Mouse (Mus musculus) brain, embryonic 14.5 days (tissue): Measurements from ENCODE around the gene Gm17268. TPM values are rescaled to one million over a fixed set of nuclear protein-coding genes. Genes with fewer than 3 reads are reported as not detected.

Experiments
- DNase-seq: peaks from one replicate; pipeline ENCODE4 v3.0.0-alpha.2; 2011; ENCODE audit warnings: low read depth
- CTCF ChIP-seq: fragments of 200-500 bp; IDR thresholded peaks from 2 replicates; pipeline ENCODE4 v1.5.1; 2012; ENCODE audit warnings: inconsistent platforms, mild to moderate bottlenecking, moderate library complexity, borderline replicate concordance; ENCODE audit not compliant: insufficient read depth, insufficient read length; ENCODE audit errors: extremely low read depth
- POLR2A ChIP-seq: fragments of 200-500 bp; IDR thresholded peaks from 2 replicates; pipeline ENCODE4 v1.6.1; 2012; ENCODE audit warnings: mild to moderate bottlenecking, inconsistent platforms, borderline replicate concordance; ENCODE audit not compliant: poor library complexity, insufficient read depth, insufficient read length, severe bottlenecking; ENCODE audit errors: extremely low read depth
- polyA plus RNA-seq: library from polyadenylated mRNA; depleted of rRNA; stranded (reverse); fragments of >200 nt; gene quantifications from 2 replicates; pipeline ENCODE4 v1.2.3, GENCODE M21; 2012; rRNA removed

The Gm17268 gene
- polyA plus RNA-seq: not detected in 2 replicates

DNA sequence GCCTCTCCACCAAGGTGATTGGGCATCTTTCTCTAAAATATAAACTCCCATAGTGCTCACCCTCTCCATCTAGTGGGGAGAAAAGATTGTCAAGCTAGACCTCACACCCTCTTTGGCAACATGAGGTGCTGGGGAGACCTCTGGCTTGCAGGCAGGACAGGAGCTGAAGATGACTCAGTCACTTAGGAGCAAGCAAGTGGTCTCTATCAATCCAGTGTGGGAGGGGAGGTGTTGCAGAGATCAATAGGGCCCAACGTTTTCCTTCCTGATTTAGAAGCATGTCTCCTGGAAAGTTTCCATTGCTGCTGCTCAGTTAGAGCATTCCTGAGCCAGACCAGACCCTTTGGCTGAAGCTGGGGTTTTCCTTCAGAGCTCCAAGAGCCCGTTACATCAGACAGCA is at the start of gene Gm17268:
Gene Gm17268 (minus strand): TSS at position 28 of the 400 bp plus-strand sequence.
- no peak for DNase-seq
- TF ChIP-seq CTCF (no peak), POLR2A (no peak)

DNA sequence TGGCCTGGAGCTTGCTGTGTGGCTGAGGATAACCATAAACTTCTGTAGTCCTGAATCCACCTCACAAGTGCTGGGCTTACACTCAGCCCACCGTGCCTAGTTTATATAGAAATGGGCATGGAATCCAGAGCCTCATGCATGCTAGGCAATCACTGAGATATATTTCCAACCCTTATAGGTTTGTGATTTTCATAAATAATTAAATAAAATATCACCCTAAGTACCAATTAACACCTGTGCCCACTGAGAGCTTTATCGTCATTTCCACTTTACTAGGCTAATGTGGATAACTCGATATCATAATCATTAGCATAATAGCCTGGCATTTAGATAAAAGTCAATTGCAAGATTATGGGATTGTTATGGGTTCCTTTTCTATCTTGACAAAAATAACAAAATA is 46.0 kb upstream of the Gm17268 start:
- no peak for DNase-seq

DNA sequence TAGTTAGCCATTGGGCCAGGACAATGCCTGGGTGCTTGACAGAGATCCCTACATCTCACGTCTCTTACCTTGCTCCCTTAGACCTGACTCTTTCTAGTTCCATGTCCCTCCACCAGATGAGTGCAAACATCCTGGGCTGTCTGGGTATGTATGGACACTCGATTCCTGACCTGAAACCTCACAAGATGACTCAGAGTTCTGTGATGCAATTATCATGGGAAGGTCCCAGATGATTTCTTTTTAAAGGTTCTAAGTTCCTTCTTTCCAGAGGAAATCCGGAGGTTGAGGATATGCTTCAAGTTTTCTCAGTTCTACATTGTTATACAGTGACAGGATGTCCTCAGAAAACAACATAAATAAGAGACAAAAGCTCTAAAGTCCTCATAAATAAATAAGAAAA is 42.5 kb upstream of the Gm17268 start:
- TF ChIP-seq POLR2A: no peak
- TF ChIP-seq CTCF: no peak
- no peak for DNase-seq

More for the DNA sequence above, 46.0 kb upstream of the Gm17268 start:
- no peak for TF ChIP-seq POLR2A

DNA sequence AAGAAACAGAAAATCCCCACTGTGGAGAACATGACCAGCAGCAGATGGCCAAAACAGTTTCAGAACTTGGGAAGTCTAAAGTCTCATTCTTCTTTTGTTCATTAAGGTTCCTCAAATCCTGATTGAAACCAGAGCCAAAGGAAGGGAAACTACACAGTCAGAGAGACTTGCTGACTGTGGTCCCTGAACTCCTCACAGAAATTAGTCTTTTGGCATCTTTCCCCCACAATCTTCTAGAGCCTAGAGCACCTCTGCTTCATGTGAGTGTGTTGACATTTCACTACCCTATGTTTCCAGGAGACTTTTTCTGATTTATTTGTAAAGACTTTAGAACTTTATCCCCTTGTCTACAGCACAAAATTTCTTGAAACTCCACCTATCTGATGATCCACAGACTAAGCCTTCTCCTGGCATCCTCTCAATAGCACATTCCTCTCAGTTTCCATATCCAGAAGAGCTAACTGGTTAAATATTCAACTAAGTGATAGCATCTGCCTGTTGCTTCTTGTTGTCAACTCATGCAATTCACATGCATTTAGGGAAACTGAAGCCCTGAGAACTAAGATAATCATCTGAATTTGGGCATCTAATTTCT is 39.9 kb upstream of the Gm17268 start:
- TF ChIP-seq POLR2A (no peak), CTCF (no peak)
- DNase-seq: no peak

DNA sequence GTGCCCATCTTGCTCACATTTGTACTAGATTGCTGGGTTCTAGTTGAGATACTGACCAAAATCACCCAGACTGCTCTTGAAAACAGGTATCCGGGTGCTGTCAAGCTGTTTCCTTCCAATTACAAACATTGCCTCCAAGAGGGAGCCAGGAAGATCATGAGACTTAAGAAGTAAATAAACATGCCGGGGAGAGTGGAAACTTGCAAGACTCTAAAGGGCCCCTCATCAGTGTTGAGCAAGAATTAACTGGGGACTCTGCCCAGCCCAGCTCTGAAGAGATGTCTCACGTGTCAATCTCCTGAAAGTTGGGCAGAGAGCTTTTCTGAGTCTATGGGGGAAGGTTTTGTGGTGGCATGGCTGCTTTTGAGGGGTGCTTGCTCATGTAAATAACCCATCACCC is 38.7 kb upstream of the Gm17268 start:
- DNase-seq: no peak
- TF ChIP-seq POLR2A (no peak), CTCF (no peak)

DNA sequence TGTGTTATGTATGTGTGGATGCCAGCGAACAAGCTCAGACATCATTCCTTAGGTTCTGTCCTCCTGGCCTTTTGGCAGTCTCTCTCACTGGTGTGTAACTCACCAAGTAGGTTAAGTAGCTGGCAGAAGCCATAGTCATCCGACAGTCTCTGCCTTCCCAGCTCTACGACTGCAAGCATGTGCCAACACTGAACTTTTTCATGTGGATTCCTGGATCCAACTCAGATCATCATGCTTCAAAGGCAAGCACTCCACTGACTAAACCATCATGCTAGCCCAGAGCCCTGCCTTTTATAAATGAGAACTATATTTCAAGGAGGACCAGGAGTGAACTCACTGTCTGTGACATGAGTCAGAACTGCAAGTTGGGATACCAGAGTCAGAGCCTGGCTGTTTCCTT is 35.3 kb upstream of the Gm17268 start:
- TF ChIP-seq POLR2A (no peak), CTCF (no peak)
- DNase-seq: no peak

DNA sequence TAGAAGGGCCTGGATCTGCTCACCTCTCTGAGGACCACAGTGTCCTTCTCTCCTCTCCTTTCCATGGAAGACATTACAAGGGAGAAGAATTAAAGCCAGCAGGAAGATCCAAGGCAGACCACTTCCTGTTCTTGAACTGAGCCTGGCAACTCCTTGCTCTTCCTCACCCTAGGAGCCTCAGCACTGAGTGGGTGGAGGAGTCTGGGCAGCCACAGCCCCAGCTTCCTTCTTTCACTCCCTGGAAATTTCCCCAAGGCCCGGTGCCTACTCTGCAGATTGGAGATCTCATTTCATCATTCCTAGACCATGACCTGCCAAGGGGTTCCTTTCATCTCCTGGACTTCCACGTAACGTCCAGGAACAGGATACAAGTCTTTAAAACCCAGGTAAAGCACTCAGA is 34.6 kb upstream of the Gm17268 start:
- no peak for DNase-seq
- TF ChIP-seq POLR2A (no peak), CTCF (no peak)

DNA sequence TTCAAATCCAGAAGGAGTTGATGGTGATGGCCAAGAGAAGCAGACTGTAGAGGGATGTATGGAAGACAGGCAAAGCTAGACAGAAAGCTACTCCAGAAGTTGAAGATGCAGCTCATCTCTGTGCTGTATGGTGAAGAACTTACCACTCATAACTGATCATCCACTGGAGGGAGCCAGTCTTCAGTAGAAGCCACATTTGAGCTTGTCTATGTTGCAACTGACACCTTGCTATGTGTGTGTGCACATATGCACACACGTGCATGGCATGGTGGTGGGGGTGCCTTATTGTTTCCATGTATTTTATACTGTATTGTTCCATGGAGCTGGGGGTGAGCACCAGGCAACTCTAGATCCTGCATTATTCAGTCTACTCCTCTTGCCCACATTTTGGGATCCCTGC is 34.0 kb upstream of the Gm17268 start:
- DNase-seq: no peak
- TF ChIP-seq POLR2A (no peak), CTCF (no peak)

DNA sequence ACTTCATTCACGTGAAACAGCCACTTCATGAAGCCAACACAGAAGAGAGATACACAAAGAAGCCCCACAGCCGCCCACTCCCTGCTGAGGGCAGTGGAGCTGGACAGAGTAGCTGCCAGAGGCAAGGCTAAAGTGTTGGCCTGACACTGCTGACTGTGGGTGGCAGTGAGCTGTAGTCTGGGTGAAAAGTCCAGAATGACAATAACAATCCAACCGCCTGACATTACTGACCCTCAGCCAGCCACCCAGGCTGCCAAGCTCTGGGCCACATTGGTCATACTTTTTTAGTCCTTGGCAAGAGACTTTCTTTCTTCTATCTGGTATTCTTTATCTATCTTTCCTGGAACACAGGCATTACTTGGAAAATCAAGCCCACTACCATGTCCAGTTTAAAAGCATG is 32.7 kb upstream of the Gm17268 start:
- DNase-seq: no peak
- no peak for TF ChIP-seq CTCF
- TF ChIP-seq POLR2A: no peak

DNA sequence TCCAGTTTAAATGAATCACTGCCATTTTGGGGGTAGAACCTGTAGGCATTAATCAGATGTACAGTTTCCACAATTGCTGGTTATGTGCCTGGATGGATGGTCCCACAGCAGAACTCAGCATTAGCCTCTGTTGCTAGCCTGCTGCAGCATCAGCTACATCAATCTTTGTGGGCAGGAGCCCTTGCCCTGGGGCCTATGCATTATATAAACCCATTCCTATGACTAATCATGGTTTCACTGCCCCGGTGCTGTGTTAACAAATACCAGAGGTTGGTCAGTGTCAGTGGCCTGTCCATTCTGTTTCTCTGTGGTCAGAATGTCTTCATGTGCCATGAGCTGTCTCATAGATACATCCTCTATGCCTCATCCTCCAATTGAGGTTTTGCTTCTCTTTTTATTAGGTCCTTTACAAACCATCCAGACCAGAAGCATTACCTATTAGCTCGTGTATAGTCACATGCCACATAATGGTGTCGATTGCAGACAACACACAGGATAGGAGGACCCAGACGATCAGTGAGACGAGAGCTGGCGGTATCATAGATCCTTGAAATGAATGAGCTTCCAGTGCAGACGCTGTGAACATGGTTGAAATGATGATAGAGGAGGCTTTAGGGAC is 28.7 kb upstream of the Gm17268 start:
- no peak for DNase-seq
- TF ChIP-seq POLR2A (no peak), CTCF (no peak)

DNA sequence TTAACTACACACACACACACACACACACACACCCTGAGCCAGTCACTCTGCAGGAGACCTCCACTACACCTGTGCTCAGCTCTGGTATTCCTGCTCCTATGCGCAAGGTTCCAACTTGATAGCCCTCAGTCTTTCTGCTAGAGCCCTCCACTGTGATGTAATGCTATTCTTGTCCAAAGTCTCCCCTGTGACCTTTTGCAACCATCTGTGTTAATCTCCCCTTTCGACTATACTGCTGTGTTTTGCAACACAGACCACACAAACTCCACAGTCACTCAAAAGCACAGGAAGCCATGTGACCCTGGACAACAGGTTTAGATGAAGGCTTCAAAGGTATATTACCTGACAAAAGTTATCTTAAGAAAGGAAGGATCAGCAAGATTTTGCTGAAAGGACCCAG is 25.1 kb upstream of the Gm17268 start:
- TF ChIP-seq CTCF (no peak), POLR2A (no peak)
- DNase-seq: no peak

DNA sequence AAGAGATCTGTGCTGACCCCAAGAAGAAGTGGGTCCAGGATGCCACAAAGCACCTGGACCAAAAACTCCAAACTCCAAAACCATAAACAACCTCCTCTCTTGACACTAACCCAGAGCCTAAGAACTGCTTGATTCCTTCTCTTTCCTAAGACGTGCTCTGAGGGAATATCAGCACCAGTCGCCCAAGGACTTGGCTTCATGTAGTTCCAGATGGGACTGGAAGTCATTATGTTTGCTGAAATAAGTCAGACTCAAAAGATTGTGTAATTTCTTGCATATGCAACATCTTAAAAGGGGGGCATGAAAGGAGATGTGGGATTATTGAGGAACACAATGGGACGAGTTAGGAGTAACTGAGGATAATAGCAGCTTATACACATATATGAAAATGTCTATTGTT is 23.9 kb upstream of the Gm17268 start:
- DNase-seq: no peak
- TF ChIP-seq CTCF: no peak
- TF ChIP-seq POLR2A: no peak
